Mouse (Mus musculus) C2C12 (cell line): ENCODE measurements at regions not wholly inside any gene's neighbourhood (a gene's known extent, or its start where the extent isn't known, plus 50 kb on each side); places are given as distances from the start of the nearest gene placed in this dataset.

Experiments used
- H3K27me3 ChIP-seq: one replicate; pipeline ENCODE4 v1.6.1; 2011; ENCODE audit not compliant: control insufficient read depth, insufficient read depth, insufficient read length
- H3K36me3 ChIP-seq: one replicate; pipeline ENCODE4 v1.6.1; 2011; ENCODE audit not compliant: control insufficient read depth, insufficient read depth
- H3K4me3 ChIP-seq: one replicate; pipeline ENCODE4 v1.5.1; 2011; ENCODE audit warnings: mild to moderate bottlenecking, control low read depth; ENCODE audit not compliant: poor library complexity, insufficient read depth, severe bottlenecking
- H3K79me2 ChIP-seq: one replicate; pipeline ENCODE4 v1.6.1; 2011; ENCODE audit not compliant: control insufficient read depth, insufficient read depth
- H3K79me3 ChIP-seq: one replicate; pipeline ENCODE4 v1.6.1; 2011; ENCODE audit warnings: low read depth, control low read depth
- H3ac ChIP-seq: one replicate; pipeline ENCODE3; 2011; ENCODE audit warnings: low read depth; ENCODE audit not compliant: control insufficient read depth, insufficient read length
- CEBPB ChIP-seq: IDR thresholded peaks from one replicate; pipeline ENCODE4 v1.6.1; 2011; ENCODE audit warnings: low read depth, mild to moderate bottlenecking, control low read depth, moderate library complexity
- CTCF ChIP-seq: IDR thresholded peaks from one replicate; pipeline ENCODE4 v1.5.1; 2011; ENCODE audit not compliant: control insufficient read depth, insufficient read depth, insufficient read length
- FOSL1 ChIP-seq: IDR thresholded peaks from one replicate; pipeline ENCODE4 v1.8.0; 2011; ENCODE audit warnings: mild to moderate bottlenecking, low read length; ENCODE audit not compliant: poor library complexity, insufficient read depth, severe bottlenecking
- MAX ChIP-seq: IDR thresholded peaks from one replicate; pipeline ENCODE4 v1.6.1; 2011; ENCODE audit warnings: mild to moderate bottlenecking, control low read depth
- MYOD1 ChIP-seq: IDR thresholded peaks from one replicate; pipeline ENCODE4 v1.6.1; 2011; ENCODE audit warnings: low read depth; ENCODE audit not compliant: control insufficient read depth, insufficient read length
- MYOG ChIP-seq: IDR thresholded peaks from one replicate; pipeline ENCODE4 v1.6.1; 2011; ENCODE audit not compliant: control insufficient read depth, insufficient read length; ENCODE audit errors: extremely low read depth
- USF1 ChIP-seq: IDR thresholded peaks from one replicate; pipeline ENCODE4 v1.6.1; 2011; ENCODE audit warnings: low read depth, mild to moderate bottlenecking, control low read depth, moderate library complexity

GRCm38 (mm10) chr13:72826613-72827012, 198.0 kb downstream of the Irx2 start:
- peaks cover 3% of the 10 kb centered on the region for H3K27me3 ChIP-seq
- no peaks in the 10 kb centered on the region for H3K36me3 ChIP-seq
- no peak for TF ChIP-seq FOSL1
- TF ChIP-seq MYOG, result no peak
- no peak for TF ChIP-seq MYOD1
- no peak for TF ChIP-seq USF1
- TF ChIP-seq CTCF, result no peak
- no peak for TF ChIP-seq CEBPB
- TF ChIP-seq MAX, result no peak
- no peaks in the 10 kb centered on the region for H3K79me3 ChIP-seq
- no peak overlapping the region for H3K4me3 ChIP-seq
- no peak overlapping the region for H3ac ChIP-seq
- no peaks in the 10 kb centered on the region for H3K79me2 ChIP-seq

- no peak overlapping the region for H3ac ChIP-seq
- peaks cover 3% of the 10 kb centered on the region for H3K27me3 ChIP-seq
- H3K4me3 ChIP-seq, result no peak overlapping the region
- no peaks in the 10 kb centered on the region for H3K79me2 ChIP-seq
- H3K36me3 ChIP-seq, result no peaks in the 10 kb centered on the region
- H3K79me3 ChIP-seq, result no peaks in the 10 kb centered on the region
- no peak for TF ChIP-seq FOSL1
Observed at GRCm38 (mm10) chr13:72829331-72829730, 200.7 kb downstream of the Irx2 start.

GRCm38 (mm10) chr13:72833326-72833725, 204.7 kb downstream of the Irx2 start:
- H3K79me2 ChIP-seq, result no peaks in the 10 kb centered on the region
- TF ChIP-seq USF1, result no peak
- no peak for TF ChIP-seq CTCF
- no peak for TF ChIP-seq MYOG
- TF ChIP-seq FOSL1, result no peak
- TF ChIP-seq MAX, result no peak
- TF ChIP-seq CEBPB, result no peak
- TF ChIP-seq MYOD1, result no peak
- no peak overlapping the region for H3ac ChIP-seq
- no peaks in the 10 kb centered on the region for H3K79me3 ChIP-seq
- peaks cover 10% of the 10 kb centered on the region for H3K27me3 ChIP-seq
- no peak overlapping the region for H3K4me3 ChIP-seq
- H3K36me3 ChIP-seq, result no peaks in the 10 kb centered on the region

GRCm38 (mm10) chr13:72837016-72837415, 208.4 kb downstream of the Irx2 start:
- Histone ChIP-seq H3K36me3 (no peaks in the 10 kb centered on the region), H3K27me3 (peaks cover 10% of the 10 kb centered on the region), H3K4me3 (no peak overlapping the region), H3ac (no peak overlapping the region), H3K79me3 (no peaks in the 10 kb centered on the region), H3K79me2 (no peaks in the 10 kb centered on the region)
- TF ChIP-seq CEBPB (no peak), CTCF (no peak), MAX (no peak), USF1 (no peak), MYOG (no peak), MYOD1 (no peak), FOSL1 (no peak)

GRCm38 (mm10) chr13:72848097-72848496, 219.5 kb downstream of the Irx2 start:
- Histone ChIP-seq H3K36me3 (no peaks in the 10 kb centered on the region), H3K4me3 (no peak overlapping the region), H3ac (no peak overlapping the region), H3K79me2 (no peaks in the 10 kb centered on the region), H3K27me3 (peaks cover 3% of the 10 kb centered on the region), H3K79me3 (no peaks in the 10 kb centered on the region)
- TF ChIP-seq MYOG (no peak), CTCF (no peak), FOSL1 (no peak), MYOD1 (no peak), USF1 (no peak), MAX (no peak), CEBPB (no peak)

GRCm38 (mm10) chr13:72849841-72850240, 221.2 kb downstream of the Irx2 start:
- no peaks in the 10 kb centered on the region for H3K79me2 ChIP-seq
- H3K4me3 ChIP-seq, result no peak overlapping the region
- H3K79me3 ChIP-seq, result no peaks in the 10 kb centered on the region
- TF ChIP-seq MYOG (no peak), MAX (no peak), FOSL1 (no peak), CTCF (no peak), CEBPB (no peak), MYOD1 (no peak), USF1 (no peak)
- peaks cover 3% of the 10 kb centered on the region for H3K27me3 ChIP-seq
- H3ac ChIP-seq, result no peak overlapping the region
- H3K36me3 ChIP-seq, result no peaks in the 10 kb centered on the region
